In genomic region chr14:74916075-74916474, GRCm38 (mm10) we compare ENCODE assay signal across 15 mouse cellular contexts. TPM values are rescaled to one million over a fixed set of nuclear protein-coding genes. Genes with fewer than 3 reads are reported as not detected.
DNase-seq lines count a peak whose midpoint lies in the region; ATAC-seq and TF ChIP-seq lines count a peak whose summit lies in the region.
"Had no signal": no experiment of that assay in that cellular context is flagged by ENCODE, and none has a peak within 500 bp of the region (broad histone marks: within the 10 kb centered on the region; RNA-seq: fewer than 3 reads in every experiment).

No protein-coding gene starts in this region.

- 47% methylated on average over 8 of the region's 8 CpGs for WGBS in hindbrain, embryonic 14.5 days
- WGBS in hindbrain, postnatal 0 days, result 51% methylated on average over 8 of the region's 8 CpGs
- 39% methylated on average over 8 of the region's 8 CpGs for WGBS in neural tube, embryonic 12.5 days
- 21% methylated on average over 8 of the region's 8 CpGs for WGBS in limb, embryonic 13.5 days
- WGBS in liver, postnatal 0 days (ENCODE audit: insufficient replicate concordance), result 86% methylated on average over 8 of the region's 8 CpGs

- H3K4me1 ChIP-seq in hindbrain, embryonic 14.5 days (replicated peaks; ENCODE audit: control insufficient read depth, insufficient read depth, low read length), result peaks cover 19% of the 10 kb centered on the region
- peaks cover 10% of the 10 kb centered on the region; the same call in 1 of the 2 replicates for H3K4me1 ChIP-seq in hindbrain, postnatal 0 days (ENCODE audit: insufficient read depth, low read length)
- H3K4me1 ChIP-seq in neural tube, embryonic 12.5 days, result 0 out of 2 replicates have a peak, but pooled peaks cover 15% of the 10 kb centered on the region
- H3K4me1 ChIP-seq in limb, embryonic 13.5 days, result peaks cover 42% of the 10 kb centered on the region
- H3K4me1 ChIP-seq in liver, postnatal 0 days (ENCODE audit: insufficient read depth), result peaks cover 20% of the 10 kb centered on the region; the same call in 1 of the 2 replicates

- 0 out of 2 replicates have a peak, but pooled peaks have one; percentile 31 for ATAC-seq in hindbrain, embryonic 14.5 days (ENCODE audit: low FRiP score)
- ATAC-seq in hindbrain, postnatal 0 days, result no peak
- ATAC-seq in neural tube, embryonic 12.5 days (ENCODE audit: low FRiP score, low read depth), result peak; percentile 44; the same call in 1 of the 2 replicates
- ATAC-seq in limb, embryonic 13.5 days (ENCODE audit: low FRiP score, low read depth), result no peak
- ATAC-seq in liver, postnatal 0 days, result no peak
- ATAC-seq: forebrain, postnatal 0 days had no signal

- TF ChIP-seq CTCF in hindbrain, postnatal 0 days (IDR thresholded peaks at IDR 0.05; ENCODE audit: low read depth), result no peak
- no peak for TF ChIP-seq CTCF in liver, postnatal 0 days (IDR thresholded peaks at IDR 0.05; ENCODE audit: low read depth)

- TF ChIP-seq EP300 in liver, postnatal 0 days (IDR thresholded peaks at IDR 0.05; ENCODE audit: low read depth), result no peak

- H3K27me3 ChIP-seq in hindbrain, embryonic 14.5 days (ENCODE audit: control insufficient read depth, insufficient read depth, low read length), result no peaks in the 10 kb centered on the region
- H3K27me3 ChIP-seq in hindbrain, postnatal 0 days (ENCODE audit: insufficient read depth, low read length), result no peaks in the 10 kb centered on the region
- no peaks in the 10 kb centered on the region for H3K27me3 ChIP-seq in neural tube, embryonic 12.5 days (replicated peaks)
- no peaks in the 10 kb centered on the region for H3K27me3 ChIP-seq in limb, embryonic 13.5 days
- no peaks in the 10 kb centered on the region for H3K27me3 ChIP-seq in liver, postnatal 0 days (ENCODE audit: insufficient read depth, low read length)
- H3K27me3 ChIP-seq: heart, embryonic 12.5 days; megakaryocyte, embryonic 14.5 days had no signal

- H3K36me3 ChIP-seq in hindbrain, embryonic 14.5 days (replicated peaks; ENCODE audit: control insufficient read depth, insufficient read depth), result no peaks in the 10 kb centered on the region
- no peaks in the 10 kb centered on the region for H3K36me3 ChIP-seq in hindbrain, postnatal 0 days (ENCODE audit: insufficient read depth, low read length)
- H3K36me3 ChIP-seq in neural tube, embryonic 12.5 days, result 0 out of 2 replicates have a peak, but pooled peaks cover 4% of the 10 kb centered on the region
- H3K36me3 ChIP-seq in limb, embryonic 13.5 days, result peaks cover 7% of the 10 kb centered on the region
- H3K36me3 ChIP-seq in liver, postnatal 0 days (replicated peaks; ENCODE audit: insufficient read depth, low read length), result no peaks in the 10 kb centered on the region

- H3K27ac ChIP-seq in hindbrain, embryonic 14.5 days, result no peak overlapping the region
- H3K27ac ChIP-seq in hindbrain, postnatal 0 days, result no peak overlapping the region
- no peak overlapping the region for H3K27ac ChIP-seq in neural tube, embryonic 12.5 days
- H3K27ac ChIP-seq in limb, embryonic 13.5 days, result no peak overlapping the region
- no peak overlapping the region for H3K27ac ChIP-seq in liver, postnatal 0 days (ENCODE audit: low read depth)

- no peak overlapping the region for H3K4me3 ChIP-seq in hindbrain, embryonic 14.5 days (replicated peaks; ENCODE audit: low read length)
- no peak overlapping the region for H3K4me3 ChIP-seq in hindbrain, postnatal 0 days (ENCODE audit: low read length)
- no peak overlapping the region for H3K4me3 ChIP-seq in neural tube, embryonic 12.5 days
- no peak overlapping the region for H3K4me3 ChIP-seq in limb, embryonic 13.5 days
- no peak overlapping the region for H3K4me3 ChIP-seq in liver, postnatal 0 days (ENCODE audit: low read depth, low read length)
- H3K4me3 ChIP-seq: heart, embryonic 12.5 days; megakaryocyte, embryonic 14.5 days had no signal

- no peaks in the 10 kb centered on the region for H3K9me3 ChIP-seq in hindbrain, embryonic 14.5 days (ENCODE audit: control insufficient read depth, low read length)
- no peaks in the 10 kb centered on the region for H3K9me3 ChIP-seq in hindbrain, postnatal 0 days (ENCODE audit: low read length)
- H3K9me3 ChIP-seq in neural tube, embryonic 12.5 days, result no peaks in the 10 kb centered on the region
- no peaks in the 10 kb centered on the region for H3K9me3 ChIP-seq in limb, embryonic 13.5 days
- H3K9me3 ChIP-seq in liver, postnatal 0 days (ENCODE audit: low read length), result no peaks in the 10 kb centered on the region
- H3K9me3 ChIP-seq: heart, embryonic 12.5 days; megakaryocyte, embryonic 14.5 days had no signal

- no peak for DNase-seq in hindbrain, embryonic 14.5 days (ENCODE audit: low spot score)
- DNase-seq in hindbrain, postnatal 0 days (ENCODE audit: low spot score), result no peak
- no peak for DNase-seq in neural tube, embryonic 10.5 days (ENCODE audit: extremely low spot score, low spot score)
- no peak for DNase-seq in cerebellum, adult 11 months
- no peak for DNase-seq in liver, postnatal 0 days
- DNase-seq: forebrain, postnatal 0 days; gastrocnemius, postnatal 14 days; layer of hippocampus, postnatal 36 days; liver; spleen, adult 18-20 months had no signal

- H3K9ac ChIP-seq in hindbrain, embryonic 14.5 days, result no peak overlapping the region
- H3K9ac ChIP-seq in hindbrain, postnatal 0 days (replicated peaks; ENCODE audit: low read length), result no peak overlapping the region
- H3K9ac ChIP-seq in neural tube, embryonic 12.5 days, result no peak overlapping the region
- H3K9ac ChIP-seq in limb, embryonic 13.5 days, result no peak overlapping the region
- no peak overlapping the region for H3K9ac ChIP-seq in liver, postnatal 0 days (replicated peaks)
- H3K9ac ChIP-seq: forebrain, postnatal 0 days; heart, embryonic 12.5 days; lung, embryonic 14.5 days had no signal

- H3K4me2 ChIP-seq in hindbrain, embryonic 14.5 days (replicated peaks), result no peak overlapping the region
- H3K4me2 ChIP-seq in hindbrain, postnatal 0 days (ENCODE audit: low read depth, low read length), result no peak overlapping the region
- no peak overlapping the region for H3K4me2 ChIP-seq in neural tube, embryonic 12.5 days (replicated peaks)
- peak overlapping the region; percentile 25 for H3K4me2 ChIP-seq in limb, embryonic 13.5 days (replicated peaks)
- H3K4me2 ChIP-seq in liver, postnatal 0 days (ENCODE audit: low read depth, low read length), result no peak overlapping the region
- H3K4me2 ChIP-seq: heart, embryonic 12.5 days; lung, embryonic 14.5 days had no signal

RNA-seq across cellular contexts. Expression of gene Lrch1, which starts 31.6 kb away (rescaled TPM):
- polyA plus RNA-seq in hindbrain, embryonic 14.5 days (2014; fragmentation: Nextera tagmentation; extraction: Ambion mirVana), result 16.7 and 22.0 TPM in 2 replicates
- total RNA-seq in hindbrain, postnatal 0 days (2014; rRNA removed), result 12.7 and 22.3 TPM in 2 replicates
- 16.5 and 17.3 TPM in 2 replicates for polyA plus RNA-seq in hindbrain, postnatal 0 days (2015; fragmentation: Nextera tagmentation; extraction: Ambion mirVana)
- polyA plus RNA-seq in neural tube, embryonic 12.5 days (2016; fragmentation: Nextera tagmentation; extraction: Ambion mirVana), result 12.2 and 12.5 TPM in 2 replicates
- polyA plus RNA-seq in limb, embryonic 13.5 days (2015; fragmentation: Nextera tagmentation; extraction: Ambion mirVana), result 14.6 and 17.3 TPM in 2 replicates
- polyA plus RNA-seq in liver, postnatal 0 days (2015; fragmentation: Nextera tagmentation; extraction: Ambion mirVana), result 2.8 and 3.6 TPM in 2 replicates

Comparison
In these comparisons a context has a peak if more than half of its experiments do, and no peak if none do; other contexts are left out.
1. ATAC-seq: peak in hindbrain, embryonic 14.5 days (single experiment) and neural tube, embryonic 12.5 days (single experiment); none in hindbrain, postnatal 0 days (single experiment), limb, embryonic 13.5 days (single experiment) and liver, postnatal 0 days (single experiment).